Mouse (Mus musculus) T-helper 1 cell (primary cell): ENCODE results near the gene Krtap3-1.
"Not testable (repeated sequence)": the region's sequence is repeated elsewhere in the genome, so short reads cannot be mapped to it uniquely, and the experiment has no call there.

ENCODE experiments used
- in situ Hi-C: fragments of 300-600 bp; cut with MboI, MseI; formaldehyde crosslinking; loops from one replicate; pipeline ENCODE4 v1.15.1; 2025; ENCODE audit warnings: high pct_unique_total_duplicates

The Krtap3-1 gene

GRCm38 (mm10) chr11:99566530-99566929 is at the start of gene Krtap3-1:
Krtap3-1 (minus strand) TSS chr11:99566630.
- in situ Hi-C loops = no loop called here

- in situ Hi-C loops = no loop called here
These were observed 48.5 kb upstream of the Krtap3-1 start, which contains the start of gene Krtap2-4 for GRCm38 (mm10) chr11:99614796-99615363. Krtap2-4 (minus strand) TSS chr11:99614846.

GRCm38 (mm10) chr11:99610089-99610488 is 43.7 kb upstream of the Krtap3-1 start, which contains the start of gene Gm11937:
Gm11937 (minus strand) TSS chr11:99610189.
- in situ Hi-C loops = not testable (repeated sequence)

DNA sequence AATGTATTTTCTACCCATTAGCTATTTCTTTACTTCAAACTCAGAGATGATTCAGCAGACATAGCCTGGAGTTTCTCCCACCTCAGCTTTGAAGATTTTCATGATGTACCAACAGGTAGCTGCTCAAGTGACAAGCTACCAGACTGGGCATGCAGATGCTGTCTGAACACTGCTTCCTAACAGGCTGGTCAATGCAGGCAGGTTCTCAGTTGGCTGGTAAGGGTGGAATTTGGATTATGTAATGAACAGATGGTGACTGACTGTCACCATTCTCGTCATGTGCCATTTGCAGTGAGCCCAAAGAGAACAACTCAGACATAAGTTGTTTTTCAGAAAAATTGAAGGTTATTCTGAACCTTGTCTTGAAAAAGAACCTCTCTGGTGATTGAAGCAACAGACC is 42.7 kb upstream of the Krtap3-1 start:
- in situ Hi-C loops = no loop called here

DNA sequence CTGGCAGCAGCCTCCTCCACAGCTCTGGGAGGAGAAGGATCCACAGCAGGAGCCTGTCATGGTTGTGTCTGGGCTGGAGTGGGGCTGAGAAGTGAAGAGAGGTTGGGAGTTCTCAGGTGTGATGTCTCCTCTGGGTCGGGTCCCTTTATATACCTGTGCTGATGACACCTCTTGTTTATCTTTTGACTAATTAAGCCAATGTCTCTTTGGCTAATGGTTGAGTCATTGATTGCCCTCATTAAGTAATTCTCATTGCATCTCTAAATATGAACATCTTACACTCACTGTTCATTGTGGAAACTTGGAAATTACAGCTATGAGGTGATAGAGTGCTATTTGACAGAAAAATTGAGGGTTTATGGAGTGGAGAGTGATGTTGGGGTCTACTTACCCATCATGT is 36.8 kb upstream of the Krtap3-1 start, which contains the start of gene Gm11938:
Gene Gm11938, minus strand, starts transcription at position 101 of the 400 bp plus-strand sequence.
- in situ Hi-C loops = not testable (repeated sequence)

- in situ Hi-C loops = not testable (repeated sequence)
These were observed 31.3 kb upstream of the Krtap3-1 start, which contains the start of gene Krtap9-3 for GRCm38 (mm10) chr11:99597742-99598141. Krtap9-3 (minus strand) TSS chr11:99598105.

GRCm38 (mm10) chr11:99590981-99591380 is 24.6 kb upstream of the Krtap3-1 start, which contains the start of gene Krtap1-3:
Krtap1-3 (minus strand) TSS chr11:99591339.
- in situ Hi-C loops = no loop called here

- in situ Hi-C loops = no loop called here
These were observed 18.7 kb upstream of the Krtap3-1 start for GRCm38 (mm10) chr11:99585096-99585495.

DNA sequence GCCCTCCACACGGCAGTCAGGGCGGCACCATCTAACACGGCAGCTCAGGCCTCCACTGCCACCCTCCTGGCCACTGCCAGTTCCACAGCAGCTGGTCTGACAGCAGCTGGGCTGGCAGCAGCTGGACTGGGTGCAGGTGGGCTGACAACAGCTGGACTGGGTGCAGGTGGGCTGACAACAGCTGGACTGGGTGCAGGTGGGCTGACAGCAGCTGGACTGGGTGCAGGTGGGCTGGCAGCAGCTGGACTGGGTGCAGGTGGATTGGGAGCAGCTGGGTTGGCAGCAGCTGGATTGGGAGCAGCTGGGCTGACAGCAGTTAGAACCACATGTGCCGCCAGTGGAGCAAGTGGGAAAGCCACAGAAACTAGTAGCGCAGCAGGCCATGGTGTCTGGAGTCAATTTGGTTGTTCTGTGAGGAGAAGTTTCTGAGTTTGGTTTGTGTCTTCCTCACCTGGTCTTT is 16.8 kb upstream of the Krtap3-1 start, which contains the start of gene Krtap1-4:
Gene Krtap1-4, minus strand, starts transcription at position 410 of the 460 bp plus-strand sequence.
- in situ Hi-C loops = no loop called here

- in situ Hi-C loops = no loop called here
These were observed 15.1 kb upstream of the Krtap3-1 start for GRCm38 (mm10) chr11:99581564-99581963.

DNA sequence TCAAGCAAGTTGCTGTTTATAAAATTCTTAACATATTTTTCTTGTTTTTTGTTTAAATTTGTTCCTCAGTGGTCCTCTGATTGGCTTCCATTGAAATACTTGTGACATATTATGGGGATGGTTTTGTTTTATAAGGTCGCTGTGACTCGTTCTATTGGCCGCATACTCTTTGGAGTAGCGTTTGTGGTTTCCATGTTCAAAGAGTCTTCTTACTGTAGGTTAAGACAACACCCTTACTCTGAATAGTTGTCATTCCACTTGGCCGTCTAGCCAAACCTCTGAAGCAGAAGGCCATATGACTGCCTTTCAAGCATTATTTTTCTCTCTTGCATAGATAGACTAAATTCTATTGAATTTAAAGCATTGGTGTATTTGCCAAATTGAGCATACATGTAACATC is 14.6 kb upstream of the Krtap3-1 start:
- in situ Hi-C loops = no loop called here

DNA sequence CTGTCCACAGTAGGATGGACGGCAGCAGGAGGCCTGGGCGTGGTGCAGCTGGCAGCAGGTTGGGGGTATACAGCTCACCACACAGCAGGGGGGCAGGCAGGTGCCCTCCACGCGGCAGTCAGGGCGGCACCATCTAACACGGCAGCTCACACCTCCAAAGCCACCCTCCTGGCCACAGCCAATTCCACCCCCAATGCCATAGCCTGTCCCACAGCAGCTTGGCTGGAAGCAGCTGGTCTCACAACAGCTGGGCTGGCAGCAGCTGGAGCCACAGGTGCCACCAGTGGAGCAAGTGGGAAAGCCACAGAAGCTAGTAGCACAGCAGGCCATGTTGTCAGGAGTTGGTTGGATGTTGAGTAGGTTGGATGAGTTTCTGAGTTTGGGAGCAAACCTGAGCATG is 14.2 kb upstream of the Krtap3-1 start, which contains the start of gene Krtap1-5:
Gene Krtap1-5, minus strand, starts transcription at position 381 of the 400 bp plus-strand sequence.
- in situ Hi-C loops = no loop called here

GRCm38 (mm10) chr11:99574106-99574505 is 7.7 kb upstream of the Krtap3-1 start:
- in situ Hi-C loops = no loop called here

DNA sequence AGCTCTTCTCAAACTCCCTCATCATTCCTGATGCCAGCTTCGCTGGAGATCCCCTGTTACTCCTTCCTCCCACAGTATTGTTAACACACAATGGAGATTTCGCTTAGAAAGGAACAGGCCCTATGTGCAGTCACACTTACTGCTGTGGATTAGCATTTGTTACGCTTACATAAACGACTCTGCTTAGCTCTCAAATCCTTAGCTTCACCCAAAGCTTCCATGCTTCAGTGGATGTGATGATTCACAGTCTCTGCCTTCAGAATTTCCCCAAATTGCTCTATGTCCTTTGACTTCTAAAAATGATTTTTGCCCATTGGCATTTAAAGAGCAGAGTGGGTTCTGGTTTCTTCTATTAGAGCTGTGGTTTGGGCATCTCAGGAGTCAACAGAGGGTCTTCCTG is 6.7 kb upstream of the Krtap3-1 start:
- in situ Hi-C loops = no loop called here

- in situ Hi-C loops = no loop called here
These were observed 3.9 kb downstream of the Krtap3-1 start for GRCm38 (mm10) chr11:99562580-99562979.

DNA sequence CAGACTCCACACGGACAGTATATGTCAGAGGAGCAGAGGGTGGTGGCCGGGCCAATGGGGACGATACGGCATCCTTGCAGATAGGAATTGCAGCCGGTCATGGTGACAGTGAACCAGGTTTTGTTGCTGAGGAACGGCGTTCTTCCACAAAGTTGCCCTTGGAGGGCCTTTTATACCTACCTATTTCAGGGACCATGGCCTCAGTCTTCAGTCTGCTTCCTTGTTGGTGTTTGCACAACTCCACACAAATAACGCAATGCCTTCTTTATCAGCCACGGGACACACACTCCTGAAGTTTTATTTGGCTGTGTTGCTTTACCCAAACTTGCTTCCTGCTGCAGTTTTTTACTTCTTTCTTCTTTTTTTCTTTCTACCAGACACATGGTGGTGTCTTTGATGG is 7.1 kb downstream of the Krtap3-1 start, which contains the start of gene Gm11939:
Gene Gm11939, minus strand, starts transcription at position 101 of the 400 bp plus-strand sequence.
- in situ Hi-C loops = no loop called here

GRCm38 (mm10) chr11:99557976-99558745 is 8.3 kb downstream of the Krtap3-1 start:
- in situ Hi-C loops = no loop called here

DNA sequence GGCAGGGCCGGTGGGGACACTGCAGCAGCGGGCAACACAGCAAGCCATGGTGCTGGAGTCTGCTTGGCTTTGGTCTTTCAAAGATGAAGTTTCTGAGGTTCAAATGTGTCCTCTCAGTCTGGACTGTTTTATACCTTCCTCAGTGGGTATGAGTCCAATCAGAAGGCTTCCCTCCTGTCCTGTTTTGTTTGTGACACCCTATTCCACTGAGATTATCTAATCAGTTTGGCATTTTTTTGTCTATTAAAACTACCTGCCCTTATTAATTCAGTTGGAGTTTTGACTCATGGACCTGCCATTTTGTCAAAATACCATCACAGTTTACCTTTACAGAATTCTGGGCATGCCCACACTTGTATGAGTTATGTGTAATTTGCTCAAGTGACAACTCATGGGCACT is 9.7 kb downstream of the Krtap3-1 start, which contains the start of gene Krtap3-2:
Gene Krtap3-2, minus strand, starts transcription at position 101 of the 400 bp plus-strand sequence.
- in situ Hi-C loops = no loop called here

- in situ Hi-C loops = no loop called here
These were observed 10.2 kb downstream of the Krtap3-1 start for GRCm38 (mm10) chr11:99556195-99556594.

DNA sequence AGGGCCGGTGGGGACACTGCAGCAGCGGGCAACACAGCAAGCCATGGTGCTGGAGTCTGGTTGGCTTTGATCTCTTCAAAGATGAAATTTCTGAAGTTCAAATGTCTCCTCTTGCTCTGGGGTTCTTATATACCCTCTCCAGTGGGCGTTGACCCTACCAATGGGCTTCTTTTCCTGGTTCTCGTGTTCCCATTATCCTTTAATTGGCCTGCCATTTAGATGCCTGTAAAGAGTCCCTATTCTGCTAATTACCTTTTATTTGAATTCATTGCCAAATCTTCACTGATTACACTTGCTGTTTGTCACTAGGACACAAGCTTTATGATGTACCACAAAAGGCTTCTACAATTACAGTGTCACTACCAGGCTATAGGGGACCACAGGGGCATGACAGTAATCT is 15.7 kb downstream of the Krtap3-1 start, which contains the start of gene Krtap3-3:
Gene Krtap3-3, minus strand, starts transcription at position 101 of the 400 bp plus-strand sequence.
- in situ Hi-C loops = no loop called here

DNA sequence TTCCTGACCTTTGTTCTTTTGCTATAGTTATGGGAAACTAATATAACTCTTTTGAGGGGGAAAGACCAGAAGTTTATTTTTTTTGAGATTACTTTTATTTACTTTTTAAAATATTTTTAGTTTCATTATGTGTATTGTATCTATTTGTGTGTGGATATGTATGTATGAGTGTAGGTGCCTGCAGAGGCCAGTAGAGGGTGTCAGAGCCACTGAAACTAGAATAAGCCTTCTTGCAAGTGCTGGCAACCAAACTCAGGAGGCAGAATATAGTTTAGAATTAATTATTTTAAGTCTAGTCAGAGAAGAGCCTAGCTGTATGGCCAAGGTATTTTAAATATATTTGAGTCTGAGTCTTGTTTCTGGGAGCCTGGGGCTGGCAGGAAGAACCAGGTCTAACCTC is 18.5 kb downstream of the Krtap3-1 start:
- in situ Hi-C loops = no loop called here

DNA sequence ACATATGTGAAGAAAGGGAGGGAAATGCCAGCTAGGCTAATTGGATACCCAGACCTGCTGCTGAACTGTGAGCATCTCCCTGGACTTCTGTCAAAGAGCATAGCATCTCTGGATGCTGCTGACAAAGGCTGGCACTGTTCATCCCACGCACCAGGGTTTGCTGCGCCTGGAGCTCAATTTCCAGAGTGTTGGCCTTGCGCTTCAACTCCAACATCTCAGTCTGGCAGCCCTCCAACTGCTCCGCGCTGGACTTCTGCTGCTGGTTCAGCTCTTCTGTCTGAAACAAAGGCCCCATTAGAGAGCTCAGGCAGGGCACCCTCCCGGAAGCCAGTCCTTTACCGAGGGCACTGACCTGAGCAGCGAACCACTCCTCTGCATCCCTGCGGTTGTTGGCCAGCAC is 26.7 kb downstream of the Krtap3-1 start:
- in situ Hi-C loops = no loop called here
